Mouse (Mus musculus): ENCODE data around the gene Il12a. TPM values are rescaled to one million over a fixed set of nuclear protein-coding genes. Genes with fewer than 3 reads are reported as not detected.
A peak's percentile ranks its signal among the peaks of the same experiment; 100 is the strongest.

Gene Il12a
- polyA plus RNA-seq, 1 experiment from 2014 or later, result 0.27 TPM

DNA sequence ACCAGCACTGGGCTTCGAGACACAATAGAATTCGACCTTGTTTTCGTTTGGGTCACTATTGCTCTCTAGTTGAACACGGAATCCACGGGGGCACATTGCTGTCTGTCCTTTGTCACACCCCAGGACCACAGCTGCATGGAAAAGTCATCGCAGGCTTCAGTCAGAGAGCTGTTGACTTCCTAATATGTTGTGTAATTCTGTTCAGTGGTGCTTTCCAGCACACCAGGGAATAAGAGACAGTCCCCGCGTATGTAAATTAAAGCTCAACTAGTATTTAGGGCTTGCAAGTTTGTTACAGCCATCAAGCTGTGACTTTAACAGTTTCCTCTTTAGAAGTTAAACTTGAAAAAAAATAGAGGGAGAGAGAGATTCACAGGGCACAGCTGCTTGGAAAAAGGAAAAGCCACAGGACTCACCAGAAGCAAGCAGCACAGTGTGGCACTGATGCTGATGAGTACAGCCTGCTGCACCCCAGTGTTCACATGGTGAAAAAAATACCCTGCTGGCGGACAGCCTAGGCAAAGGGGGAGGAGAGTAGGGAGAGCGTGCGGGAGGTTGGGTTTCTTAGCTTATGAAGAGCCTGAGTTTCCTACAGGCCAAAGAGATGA is 3.1 kb downstream of the Il12a start:
- ATAC-seq (ENCODE audit: insufficient read depth, low FRiP score), result peak; percentile 69
- H3K36me3 ChIP-seq (ENCODE audit: control insufficient read depth, insufficient read depth, low read length), result no peaks in the 10 kb centered on the region
- 40% methylated on average over 11 of the region's 11 CpGs for WGBS
- H3K4me3 ChIP-seq (replicated peaks; ENCODE audit: low read length), result no peak overlapping the region
- H3K27me3 ChIP-seq (ENCODE audit: control insufficient read depth, insufficient read depth, low read length), result no peaks in the 10 kb centered on the region
- H3K4me1 ChIP-seq (ENCODE audit: control insufficient read depth, insufficient read depth, low read length), result 0 out of 2 replicates have a peak, but pooled peaks cover 5% of the 10 kb centered on the region
- no peaks in the 10 kb centered on the region for H3K9me3 ChIP-seq (replicated peaks; ENCODE audit: control insufficient read depth, low read length)
- no peak overlapping the region for H3K4me2 ChIP-seq (ENCODE audit: low read depth, low read length)
- H3K9ac ChIP-seq (ENCODE audit: low read length), result no peak overlapping the region; the same call in 1 of the 2 replicates
- no peak overlapping the region for H3K27ac ChIP-seq (ENCODE audit: low read length)

GRCm38 (mm10) chr3:68695321-68695720 is 4.9 kb downstream of the Il12a start:
- Histone ChIP-seq H3K27me3 (ENCODE audit: control insufficient read depth, insufficient read depth, low read length) (no peaks in the 10 kb centered on the region), H3K4me3 (replicated peaks; ENCODE audit: low read length) (no peak overlapping the region), H3K27ac (ENCODE audit: low read length) (no peak overlapping the region), H3K4me2 (ENCODE audit: low read depth, low read length) (no peak overlapping the region), H3K9me3 (replicated peaks; ENCODE audit: control insufficient read depth, low read length) (no peaks in the 10 kb centered on the region), H3K9ac (ENCODE audit: low read length) (no peak overlapping the region), H3K4me1 (ENCODE audit: control insufficient read depth, insufficient read depth, low read length) (0 out of 2 replicates have a peak, but pooled peaks cover 5% of the 10 kb centered on the region), H3K36me3 (ENCODE audit: control insufficient read depth, insufficient read depth, low read length) (no peaks in the 10 kb centered on the region)
- ATAC-seq (ENCODE audit: insufficient read depth, low FRiP score), result no peak
- WGBS, result 91% methylated on average over 5 of the region's 5 CpGs

- H3K4me3 ChIP-seq (replicated peaks; ENCODE audit: low read length), result no peak overlapping the region
- H3K9me3 ChIP-seq (replicated peaks; ENCODE audit: control insufficient read depth, low read length), result no peaks in the 10 kb centered on the region
- ATAC-seq (ENCODE audit: insufficient read depth, low FRiP score), result no peak
- no peaks in the 10 kb centered on the region for H3K36me3 ChIP-seq (ENCODE audit: control insufficient read depth, insufficient read depth, low read length)
- no peaks in the 10 kb centered on the region for H3K27me3 ChIP-seq (ENCODE audit: control insufficient read depth, insufficient read depth, low read length)
- 85% methylated on average over 3 of the region's 3 CpGs for WGBS
- no peak overlapping the region for H3K9ac ChIP-seq (ENCODE audit: low read length)
- H3K27ac ChIP-seq (ENCODE audit: low read length), result no peak overlapping the region
- no peak overlapping the region for H3K4me2 ChIP-seq (ENCODE audit: low read depth, low read length)
- H3K4me1 ChIP-seq (ENCODE audit: control insufficient read depth, insufficient read depth, low read length), result 0 out of 2 replicates have a peak, but pooled peaks cover 5% of the 10 kb centered on the region
These were observed 6.2 kb downstream of the Il12a start for GRCm38 (mm10) chr3:68696495-68697200.

GRCm38 (mm10) chr3:68698601-68699000 is 8.2 kb downstream of the Il12a start:
- Histone ChIP-seq H3K27me3 (ENCODE audit: control insufficient read depth, insufficient read depth, low read length) (no peaks in the 10 kb centered on the region), H3K4me3 (replicated peaks; ENCODE audit: low read length) (no peak overlapping the region)
- WGBS, result 83% methylated on average over 3 of the region's 3 CpGs

DNA sequence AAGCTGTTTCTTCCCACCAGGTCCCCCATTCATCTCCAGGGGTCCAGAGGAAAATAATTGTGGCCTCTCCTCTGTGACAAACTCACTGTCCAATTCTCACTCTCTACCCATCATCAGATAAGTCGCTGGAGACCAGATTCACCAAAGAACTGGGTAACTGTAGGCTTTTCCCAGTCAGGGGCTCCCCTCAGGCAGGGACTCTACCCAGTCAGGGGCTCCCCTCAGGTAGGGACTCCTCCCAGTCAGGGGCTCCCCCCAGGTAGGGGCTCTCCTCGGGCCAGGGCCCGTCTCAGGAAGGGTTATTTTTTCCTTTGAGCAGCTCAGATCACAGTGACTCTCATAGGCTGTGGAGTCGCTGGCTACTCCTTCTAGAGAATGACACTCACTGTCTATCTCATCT is 9.6 kb downstream of the Il12a start:
- H3K9me3 ChIP-seq (replicated peaks; ENCODE audit: control insufficient read depth, low read length), result no peaks in the 10 kb centered on the region
- no peak overlapping the region for H3K4me3 ChIP-seq (replicated peaks; ENCODE audit: low read length)
- no peaks in the 10 kb centered on the region for H3K4me1 ChIP-seq (ENCODE audit: control insufficient read depth, insufficient read depth, low read length)
- WGBS, result 77% methylated on average over 4 of the region's 4 CpGs
- no peak overlapping the region for H3K9ac ChIP-seq (ENCODE audit: low read length)
- no peak overlapping the region for H3K27ac ChIP-seq (ENCODE audit: low read length)
- no peaks in the 10 kb centered on the region for H3K36me3 ChIP-seq (ENCODE audit: control insufficient read depth, insufficient read depth, low read length)
- H3K27me3 ChIP-seq (ENCODE audit: control insufficient read depth, insufficient read depth, low read length), result no peaks in the 10 kb centered on the region
- no peak for ATAC-seq (ENCODE audit: insufficient read depth, low FRiP score)
- H3K4me2 ChIP-seq (ENCODE audit: low read depth, low read length), result no peak overlapping the region

More at GRCm38 (mm10) chr3:68698601-68699000, 8.2 kb downstream of the Il12a start:
- Histone ChIP-seq H3K9ac (ENCODE audit: low read length) (no peak overlapping the region), H3K9me3 (replicated peaks; ENCODE audit: control insufficient read depth, low read length) (no peaks in the 10 kb centered on the region), H3K36me3 (ENCODE audit: control insufficient read depth, insufficient read depth, low read length) (no peaks in the 10 kb centered on the region), H3K4me2 (ENCODE audit: low read depth, low read length) (no peak overlapping the region), H3K4me1 (ENCODE audit: control insufficient read depth, insufficient read depth, low read length) (0 out of 2 replicates have a peak, but pooled peaks cover under 1% of the 10 kb centered on the region), H3K27ac (ENCODE audit: low read length) (no peak overlapping the region)
- no peak for ATAC-seq (ENCODE audit: insufficient read depth, low FRiP score)

GRCm38 (mm10) chr3:68706307-68706706 is 15.9 kb downstream of the Il12a start:
- ATAC-seq (ENCODE audit: insufficient read depth, low FRiP score), result no peak
- no peak overlapping the region for H3K9ac ChIP-seq (ENCODE audit: low read length)
- no peaks in the 10 kb centered on the region for H3K36me3 ChIP-seq (ENCODE audit: control insufficient read depth, insufficient read depth, low read length)
- no peak overlapping the region for H3K27ac ChIP-seq (ENCODE audit: low read length)
- no peaks in the 10 kb centered on the region for H3K27me3 ChIP-seq (ENCODE audit: control insufficient read depth, insufficient read depth, low read length)
- H3K4me2 ChIP-seq (ENCODE audit: low read depth, low read length), result no peak overlapping the region
- no peaks in the 10 kb centered on the region for H3K9me3 ChIP-seq (replicated peaks; ENCODE audit: control insufficient read depth, low read length)
- no peaks in the 10 kb centered on the region for H3K4me1 ChIP-seq (ENCODE audit: control insufficient read depth, insufficient read depth, low read length)
- H3K4me3 ChIP-seq (replicated peaks; ENCODE audit: low read length), result no peak overlapping the region
- 87% methylated on average over 10 of the region's 10 CpGs for WGBS

- ATAC-seq (ENCODE audit: insufficient read depth, low FRiP score), result no peak
- H3K36me3 ChIP-seq (ENCODE audit: control insufficient read depth, insufficient read depth, low read length), result no peaks in the 10 kb centered on the region
- no peak overlapping the region for H3K27ac ChIP-seq (ENCODE audit: low read length)
- H3K9ac ChIP-seq (ENCODE audit: low read length), result no peak overlapping the region
- no peaks in the 10 kb centered on the region for H3K9me3 ChIP-seq (replicated peaks; ENCODE audit: control insufficient read depth, low read length)
- no peaks in the 10 kb centered on the region for H3K27me3 ChIP-seq (ENCODE audit: control insufficient read depth, insufficient read depth, low read length)
- H3K4me2 ChIP-seq (ENCODE audit: low read depth, low read length), result no peak overlapping the region
- no peak overlapping the region for H3K4me3 ChIP-seq (replicated peaks; ENCODE audit: low read length)
- no peaks in the 10 kb centered on the region for H3K4me1 ChIP-seq (ENCODE audit: control insufficient read depth, insufficient read depth, low read length)
- 43% methylated on average over 8 of the region's 8 CpGs for WGBS
These were observed 17.8 kb downstream of the Il12a start for GRCm38 (mm10) chr3:68708230-68708629.

DNA sequence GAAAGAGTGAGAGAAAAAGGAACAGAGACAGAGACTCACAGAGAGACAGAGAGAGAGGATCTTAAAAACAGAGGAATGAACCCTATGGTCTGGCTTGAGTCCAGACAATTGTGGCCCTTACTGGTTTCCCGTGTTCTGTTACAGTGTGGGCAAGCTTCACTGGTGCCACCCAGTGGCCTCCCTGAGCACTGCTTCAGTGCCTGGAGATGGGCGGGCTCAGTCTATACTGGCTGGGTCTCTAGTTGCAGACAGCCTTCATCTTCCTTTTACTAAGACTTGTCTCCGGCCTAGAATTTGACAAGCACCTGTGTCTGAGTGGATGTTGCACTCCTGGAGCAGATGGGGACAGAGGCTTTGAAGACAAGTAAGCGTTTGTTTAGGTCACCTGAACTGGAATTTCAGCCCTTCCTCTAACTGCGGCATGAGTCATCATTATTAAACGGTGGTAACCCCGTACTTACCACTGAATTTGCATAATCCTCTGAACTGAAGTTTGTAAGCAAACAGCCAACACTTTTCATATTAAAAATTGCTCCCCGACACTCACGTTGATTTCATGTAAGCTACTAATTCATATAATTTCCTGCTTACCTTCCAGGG is 18.9 kb downstream of the Il12a start:
- Histone ChIP-seq H3K9ac (ENCODE audit: low read length) (no peak overlapping the region), H3K36me3 (ENCODE audit: control insufficient read depth, insufficient read depth, low read length) (no peaks in the 10 kb centered on the region), H3K9me3 (replicated peaks; ENCODE audit: control insufficient read depth, low read length) (no peaks in the 10 kb centered on the region), H3K4me2 (ENCODE audit: low read depth, low read length) (no peak overlapping the region), H3K4me3 (replicated peaks; ENCODE audit: low read length) (no peak overlapping the region), H3K4me1 (ENCODE audit: control insufficient read depth, insufficient read depth, low read length) (no peaks in the 10 kb centered on the region), H3K27me3 (ENCODE audit: control insufficient read depth, insufficient read depth, low read length) (no peaks in the 10 kb centered on the region), H3K27ac (ENCODE audit: low read length) (no peak overlapping the region)
- peak; percentile 79 for ATAC-seq (ENCODE audit: insufficient read depth, low FRiP score)
- WGBS, result 50% methylated on average over 9 of the region's 9 CpGs

DNA sequence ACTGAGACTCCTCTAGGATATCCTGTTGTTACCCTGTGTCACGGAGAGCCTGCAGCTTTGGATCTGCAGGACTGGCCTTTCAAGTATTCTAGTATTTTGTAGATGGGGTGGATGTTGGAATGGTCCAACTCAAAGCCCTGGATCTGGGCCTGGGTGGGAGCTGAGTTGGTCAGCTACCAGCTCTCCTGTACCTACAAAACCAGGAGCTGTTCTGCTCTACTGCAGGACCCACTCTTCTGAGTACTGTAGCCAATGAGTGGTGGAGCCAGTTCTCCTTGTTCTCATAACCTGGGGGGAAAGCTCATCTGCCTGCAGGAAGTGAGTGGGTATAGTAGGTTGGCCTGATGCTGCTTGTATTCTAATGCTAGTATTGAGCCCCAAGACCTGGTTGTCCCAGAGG is 20.0 kb downstream of the Il12a start:
- 79% methylated on average over 1 of the region's 1 CpGs for WGBS
- Histone ChIP-seq H3K4me3 (replicated peaks; ENCODE audit: low read length) (no peak overlapping the region), H3K36me3 (ENCODE audit: control insufficient read depth, insufficient read depth, low read length) (no peaks in the 10 kb centered on the region), H3K4me1 (ENCODE audit: control insufficient read depth, insufficient read depth, low read length) (no peaks in the 10 kb centered on the region), H3K9me3 (replicated peaks; ENCODE audit: control insufficient read depth, low read length) (no peaks in the 10 kb centered on the region), H3K27me3 (ENCODE audit: control insufficient read depth, insufficient read depth, low read length) (no peaks in the 10 kb centered on the region), H3K4me2 (ENCODE audit: low read depth, low read length) (no peak overlapping the region), H3K27ac (ENCODE audit: low read length) (no peak overlapping the region), H3K9ac (ENCODE audit: low read length) (no peak overlapping the region)
- ATAC-seq (ENCODE audit: insufficient read depth, low FRiP score), result no peak

All from stomach, embryonic 16.5 days (tissue).